18 mouse cellular contexts compared by ENCODE assay signal in the genomic region with DNA sequence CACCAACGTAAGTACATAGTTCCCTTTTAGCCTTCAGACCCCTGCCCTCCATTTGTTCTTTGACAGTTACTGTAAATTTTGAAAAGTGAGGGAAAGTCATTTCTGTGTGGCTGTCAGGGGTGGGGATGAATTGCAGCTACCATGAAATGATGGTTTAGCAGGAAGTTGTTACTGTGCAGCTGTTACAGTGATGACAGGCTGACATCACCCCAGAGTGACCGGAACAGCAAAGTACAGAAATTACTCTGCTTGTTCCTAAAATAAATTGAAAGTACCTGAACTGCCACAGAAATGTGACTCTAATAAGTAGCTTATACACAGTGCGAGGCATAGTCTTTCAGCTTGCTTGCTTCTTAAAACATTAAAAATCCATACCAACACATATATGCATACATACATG.
DNase-seq lines count a peak whose midpoint lies in the region; ATAC-seq and TF ChIP-seq lines count a peak whose summit lies in the region.
"Had no signal": no experiment of that assay in that cellular context is flagged by ENCODE, and none has a peak within 500 bp of the region (broad histone marks: within the 10 kb centered on the region; RNA-seq: fewer than 3 reads in every experiment).

No protein-coding gene starts in this region.

- TF ChIP-seq CTCF in heart, adult 2 months (IDR thresholded peaks at IDR 0.05), result no peak

- WGBS in heart, adult 2 months, result 48% methylated on average over 3 of the region's 3 CpGs
- WGBS in heart, embryonic 11.5 days (ENCODE audit: insufficient replicate concordance), result 50% methylated on average over 3 of the region's 3 CpGs
- WGBS in hindbrain, embryonic 13.5 days, result 84% methylated on average over 3 of the region's 3 CpGs

- TF ChIP-seq POLR2A in heart, adult 2 months (IDR thresholded peaks at IDR 0.05; ENCODE audit: insufficient read depth, low read depth, low read length), result no peak

- H3K9me3 ChIP-seq in heart, embryonic 11.5 days (replicated peaks; ENCODE audit: control insufficient read depth, low read length), result no peaks in the 10 kb centered on the region
- H3K9me3 ChIP-seq in megakaryocyte, embryonic 14.5 days, result no peaks in the 10 kb centered on the region
- H3K9me3 ChIP-seq in hindbrain, embryonic 13.5 days, result no peaks in the 10 kb centered on the region
- H3K9me3 ChIP-seq: kidney, embryonic 15.5 days; limb, embryonic 15.5 days; lung, embryonic 15.5 days had no signal

- H3K27me3 ChIP-seq in heart, adult 2 months (ENCODE audit: control insufficient read depth, insufficient read depth, low read length), result no peaks in the 10 kb centered on the region
- no peaks in the 10 kb centered on the region for H3K27me3 ChIP-seq in heart, embryonic 11.5 days (ENCODE audit: control insufficient read depth, insufficient read depth, low read length)
- H3K27me3 ChIP-seq in megakaryocyte, embryonic 14.5 days (replicated peaks), result no peaks in the 10 kb centered on the region
- no peaks in the 10 kb centered on the region for H3K27me3 ChIP-seq in hindbrain, embryonic 13.5 days
- H3K27me3 ChIP-seq: kidney, embryonic 15.5 days; limb, embryonic 15.5 days; lung, embryonic 15.5 days had no signal

- peaks cover 3% of the 10 kb centered on the region for H3K4me1 ChIP-seq in heart, adult 2 months (ENCODE audit: control insufficient read depth, insufficient read depth, low read length)
- peaks cover 9% of the 10 kb centered on the region; the same call in 1 of the 2 replicates for H3K4me1 ChIP-seq in heart, embryonic 11.5 days (ENCODE audit: control insufficient read depth, insufficient read depth, low read length)
- peaks cover 47% of the 10 kb centered on the region for H3K4me1 ChIP-seq in megakaryocyte, embryonic 14.5 days
- H3K4me1 ChIP-seq in hindbrain, embryonic 13.5 days (replicated peaks), result no peaks in the 10 kb centered on the region

- peak overlapping the region; percentile 72 for H3K27ac ChIP-seq in heart, adult 2 months
- no peak overlapping the region for H3K27ac ChIP-seq in heart, embryonic 11.5 days (ENCODE audit: low read depth, low read length)
- H3K27ac ChIP-seq in hindbrain, embryonic 13.5 days, result no peak overlapping the region
- H3K27ac ChIP-seq: hindbrain, postnatal 0 days; kidney, embryonic 15.5 days; limb, embryonic 15.5 days; lung, embryonic 15.5 days had no signal

- no peak overlapping the region for H3K4me2 ChIP-seq in heart, embryonic 11.5 days
- no peak overlapping the region for H3K4me2 ChIP-seq in hindbrain, embryonic 13.5 days
- H3K4me2 ChIP-seq: kidney, embryonic 15.5 days; limb, embryonic 15.5 days; lung, embryonic 15.5 days; midbrain, embryonic 11.5 days had no signal

- H3K4me3 ChIP-seq in heart, adult 2 months, result no peak overlapping the region
- no peak overlapping the region for H3K4me3 ChIP-seq in heart, embryonic 11.5 days (ENCODE audit: low read depth, low read length)
- H3K4me3 ChIP-seq in megakaryocyte, embryonic 14.5 days (replicated peaks), result peak overlapping the region; percentile 78
- H3K4me3 ChIP-seq in hindbrain, embryonic 13.5 days, result no peak overlapping the region
- H3K4me3 ChIP-seq: kidney, embryonic 15.5 days; limb, embryonic 15.5 days; lung, embryonic 15.5 days had no signal

- H3K9ac ChIP-seq in heart, adult 2 months (ENCODE audit: low read depth, low read length), result no peak overlapping the region
- H3K9ac ChIP-seq in heart, embryonic 11.5 days (ENCODE audit: low read depth, low read length), result no peak overlapping the region
- H3K9ac ChIP-seq in hindbrain, embryonic 13.5 days, result no peak overlapping the region
- H3K9ac ChIP-seq: kidney, embryonic 15.5 days; limb, embryonic 15.5 days; lung, embryonic 15.5 days had no signal

- peak in 1 of 2 experiments; percentile 33 for DNase-seq in heart, adult 2 months
- peak; percentile 28 for DNase-seq in heart, postnatal 4 days
- no peak for DNase-seq in thymus, postnatal 0 days (ENCODE audit: low spot score)
- DNase-seq: adrenal gland, postnatal 36 days; cerebellum, postnatal 10 days; gastrocnemius, postnatal 10 days; spleen, adult 18-20 months; thymus, postnatal 14 days had no signal

- no peak for TF ChIP-seq EP300 in heart, adult 2 months (IDR thresholded peaks at IDR 0.05; ENCODE audit: insufficient read depth, low read depth, low read length)

- H3K36me3 ChIP-seq in heart, adult 2 months (ENCODE audit: control insufficient read depth, insufficient read depth, low read length), result peaks cover 17% of the 10 kb centered on the region
- H3K36me3 ChIP-seq in heart, embryonic 11.5 days (ENCODE audit: control insufficient read depth, insufficient read depth, low read length), result no peaks in the 10 kb centered on the region
- H3K36me3 ChIP-seq in megakaryocyte, embryonic 14.5 days (replicated peaks; ENCODE audit: low read length), result peaks cover 3% of the 10 kb centered on the region
- no peaks in the 10 kb centered on the region for H3K36me3 ChIP-seq in hindbrain, embryonic 13.5 days
- H3K36me3 ChIP-seq: kidney, embryonic 15.5 days; limb, embryonic 15.5 days; lung, embryonic 15.5 days had no signal

- ATAC-seq in heart, embryonic 11.5 days (replicated peaks; ENCODE audit: insufficient number of reproducible peaks, low FRiP score, low TSS enrichment), result no peak
- ATAC-seq in megakaryocyte, adult 5-6 weeks (ENCODE audit: poor library complexity, severe bottlenecking), result no peak
- no peak for ATAC-seq in hindbrain, embryonic 13.5 days (ENCODE audit: low FRiP score)
- ATAC-seq: forebrain, embryonic 16.5 days; hindbrain, postnatal 0 days had no signal

- intact Hi-C loops in heart, adult 2 months (cut with DNase I), result no loop called here

- no peaks in the 10 kb centered on the region for H3K79me2 ChIP-seq in heart, adult 2 months (replicated peaks; ENCODE audit: control insufficient read depth, insufficient read depth, low read length)
